Mouse (Mus musculus) midbrain, embryonic 12.5 days (tissue): Measurements from ENCODE around the gene Unc93a. TPM values are rescaled to one million over a fixed set of nuclear protein-coding genes. Genes with fewer than 3 reads are reported as not detected.
A peak's percentile ranks its signal among the peaks of the same experiment; 100 is the strongest.
"Not testable (repeated sequence)": the region's sequence is repeated elsewhere in the genome, so short reads cannot be mapped to it uniquely, and the experiment has no call there.

Experiments
- ATAC-seq: fragments of 200-750 bp; cut with Nextera tagmentation; 2 replicates; pipeline ENCODE4 v1.8.0; 2017; ENCODE audit warnings: low read depth, moderate TSS enrichment, moderate library complexity; ENCODE audit not compliant: low FRiP score
- H3K27ac ChIP-seq: fragments of 300-500 bp; sonication (generic); replicated peaks from 2 replicates; pipeline ENCODE4 v1.5.1; 2016; ENCODE audit warnings: mild to moderate bottlenecking
- H3K27me3 ChIP-seq: fragments of 300-500 bp; sonication (generic); 2 replicates; pipeline ENCODE4 v1.6.1; 2016; ENCODE audit warnings: mild to moderate bottlenecking
- H3K36me3 ChIP-seq: fragments of 300-500 bp; sonication (generic); 2 replicates; pipeline ENCODE4 v1.6.1; 2016
- H3K4me1 ChIP-seq: fragments of 300-500 bp; sonication (generic); 2 replicates; pipeline ENCODE4 v1.6.1; 2016
- H3K4me2 ChIP-seq: fragments of 300-500 bp; sonication (generic); replicated peaks from 2 replicates; pipeline ENCODE4 v1.6.1; 2016; ENCODE audit warnings: mild to moderate bottlenecking, moderate library complexity
- H3K4me3 ChIP-seq: fragments of 300-500 bp; sonication (generic); 2 replicates; pipeline ENCODE4 v1.5.1; 2016; ENCODE audit warnings: mild to moderate bottlenecking
- H3K9ac ChIP-seq: fragments of 300-500 bp; sonication (generic); replicated peaks from 2 replicates; pipeline ENCODE4 v1.6.1; 2016; ENCODE audit warnings: mild to moderate bottlenecking, moderate library complexity
- H3K9me3 ChIP-seq: fragments of 300-500 bp; sonication (generic); 2 replicates; pipeline ENCODE4 v1.6.1; 2016; ENCODE audit warnings: mild to moderate bottlenecking
- WGBS: fragments of 180-500 bp; shearing (Covaris S2); methylation state at CpG from one replicate; pipeline ENCODE4 v1.1.7; 2016; 5-methylcytosine and 5-hydroxymethylcytosine counted together
- polyA plus RNA-seq: library from polyadenylated mRNA; unstranded; fragments of >200 nt; fragmentation: Nextera tagmentation; extraction: Ambion mirVana; gene quantifications from 2 replicates; pipeline ENCODE4 v1.2.1, GENCODE M21; 2016

The Unc93a gene
- polyA plus RNA-seq, 1 experiment from 2014 or later: not detected

DNA sequence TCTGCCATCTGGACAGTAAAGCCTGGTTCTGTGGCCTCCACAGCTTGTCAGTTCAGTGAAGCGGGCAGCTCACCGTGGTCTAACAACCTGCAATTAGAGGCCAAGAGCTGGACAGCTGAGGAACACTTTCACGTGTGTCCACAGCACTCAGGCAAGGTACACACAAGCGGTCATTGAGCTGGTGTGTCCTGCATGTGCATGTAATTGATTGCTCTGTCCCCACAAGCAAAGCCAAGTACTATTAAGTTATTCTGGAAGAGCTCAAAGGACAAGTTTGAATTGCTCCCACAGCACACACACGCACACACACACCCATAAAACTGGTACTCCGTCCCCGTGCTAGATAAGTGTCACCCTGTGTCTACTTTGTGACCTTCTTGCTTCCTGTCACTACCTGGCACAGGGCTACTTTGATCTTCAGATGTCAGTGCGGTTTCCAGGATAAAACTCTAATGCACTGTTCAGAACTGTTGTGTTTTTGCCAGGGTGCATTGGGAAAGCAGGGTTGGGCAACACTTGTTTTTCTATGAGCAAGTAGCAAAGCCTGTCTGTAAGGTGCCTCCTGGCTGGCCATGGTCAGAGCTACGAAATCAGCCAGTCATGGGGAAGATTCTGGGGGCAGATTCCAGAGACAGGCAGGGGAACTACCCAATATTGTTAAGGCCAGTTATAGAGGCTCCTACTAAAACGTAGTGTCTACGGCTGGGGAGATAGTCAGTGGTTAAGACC, 1.7 kb downstream of the Unc93a start:
- not testable (repeated sequence) for ATAC-seq, H3K9me3 ChIP-seq, H3K4me1 ChIP-seq, H3K27me3 ChIP-seq, H3K4me2 ChIP-seq, H3K4me3 ChIP-seq, H3K9ac ChIP-seq, H3K27ac ChIP-seq, H3K36me3 ChIP-seq
- 81% methylated on average over 9 of the region's 11 CpGs for WGBS

DNA sequence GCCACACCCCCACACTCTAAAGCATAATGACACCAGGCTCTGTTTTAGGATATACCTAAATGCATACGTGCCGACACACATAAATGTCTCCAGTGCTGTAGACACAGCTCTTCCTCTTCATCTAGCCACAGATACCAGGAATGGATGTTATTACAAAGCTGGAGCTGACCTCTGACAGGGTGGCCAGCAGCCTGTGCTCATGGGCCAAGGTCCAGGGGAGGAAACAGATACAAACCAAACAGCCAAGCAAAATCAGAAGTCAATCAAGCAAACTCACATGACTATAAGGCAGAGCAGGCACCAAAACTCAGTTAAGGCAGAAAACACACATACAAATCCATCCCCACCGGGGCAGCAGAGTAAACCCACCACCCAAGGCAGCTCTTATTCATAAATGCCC, 2.3 kb downstream of the Unc93a start:
- ATAC-seq, H3K9ac ChIP-seq, H3K4me3 ChIP-seq, H3K4me2 ChIP-seq, H3K27ac ChIP-seq, H3K4me1 ChIP-seq, H3K36me3 ChIP-seq, H3K9me3 ChIP-seq, H3K27me3 ChIP-seq: not testable (repeated sequence)
- no CpG with 5 or more reads among the region's 3 CpGs for WGBS

- not testable (repeated sequence) for ATAC-seq, H3K36me3 ChIP-seq, H3K27ac ChIP-seq, H3K4me1 ChIP-seq, H3K9ac ChIP-seq, H3K27me3 ChIP-seq, H3K9me3 ChIP-seq, H3K4me2 ChIP-seq, H3K4me3 ChIP-seq
- 44% methylated on average over 2 of the region's 3 CpGs for WGBS
Measured at GRCm38 (mm10) chr17:13124241-13124640, 7.4 kb downstream of the Unc93a start.

DNA sequence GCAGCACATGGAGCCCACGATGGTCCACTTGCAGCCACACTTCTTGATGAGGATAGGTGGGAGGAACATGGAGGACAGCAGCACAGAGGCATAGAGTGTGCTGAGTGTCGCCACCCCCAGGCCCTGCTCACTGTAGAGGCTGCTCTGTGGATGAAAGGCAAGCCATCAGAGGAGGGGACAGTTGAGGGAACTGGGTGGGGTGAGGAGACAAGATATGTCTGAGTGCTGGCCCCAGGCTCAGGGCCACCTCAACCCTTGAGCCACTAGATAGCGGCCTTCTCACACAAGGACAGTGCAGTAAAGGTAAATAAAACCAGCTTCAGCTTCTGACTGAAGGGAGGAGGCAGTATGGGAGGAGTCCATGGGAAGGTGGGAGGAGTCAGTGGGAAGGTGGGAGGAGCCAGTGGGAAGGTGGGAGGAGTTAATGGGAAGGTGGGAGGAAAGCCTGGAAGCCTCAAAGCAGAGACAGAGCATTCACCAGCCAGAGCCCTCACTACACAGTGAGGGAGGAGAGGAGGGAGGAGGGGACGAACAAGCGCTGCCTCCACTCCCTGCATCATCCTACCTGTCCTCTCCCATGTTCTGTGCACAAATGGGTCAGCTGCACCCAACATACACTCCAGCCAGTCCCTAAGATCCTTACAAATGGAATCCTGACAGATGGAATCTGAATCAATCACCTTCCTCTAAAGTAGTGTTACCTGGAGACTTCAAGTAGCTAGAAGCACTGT, 8.1 kb downstream of the Unc93a start:
- not testable (repeated sequence) for H3K9ac ChIP-seq, H3K4me2 ChIP-seq, H3K9me3 ChIP-seq, H3K36me3 ChIP-seq, H3K27me3 ChIP-seq, H3K4me3 ChIP-seq, H3K4me1 ChIP-seq, H3K27ac ChIP-seq
- 0 out of 2 replicates have a peak, but pooled peaks have one; percentile 32 for ATAC-seq
- 79% methylated on average over 2 of the region's 5 CpGs for WGBS

DNA sequence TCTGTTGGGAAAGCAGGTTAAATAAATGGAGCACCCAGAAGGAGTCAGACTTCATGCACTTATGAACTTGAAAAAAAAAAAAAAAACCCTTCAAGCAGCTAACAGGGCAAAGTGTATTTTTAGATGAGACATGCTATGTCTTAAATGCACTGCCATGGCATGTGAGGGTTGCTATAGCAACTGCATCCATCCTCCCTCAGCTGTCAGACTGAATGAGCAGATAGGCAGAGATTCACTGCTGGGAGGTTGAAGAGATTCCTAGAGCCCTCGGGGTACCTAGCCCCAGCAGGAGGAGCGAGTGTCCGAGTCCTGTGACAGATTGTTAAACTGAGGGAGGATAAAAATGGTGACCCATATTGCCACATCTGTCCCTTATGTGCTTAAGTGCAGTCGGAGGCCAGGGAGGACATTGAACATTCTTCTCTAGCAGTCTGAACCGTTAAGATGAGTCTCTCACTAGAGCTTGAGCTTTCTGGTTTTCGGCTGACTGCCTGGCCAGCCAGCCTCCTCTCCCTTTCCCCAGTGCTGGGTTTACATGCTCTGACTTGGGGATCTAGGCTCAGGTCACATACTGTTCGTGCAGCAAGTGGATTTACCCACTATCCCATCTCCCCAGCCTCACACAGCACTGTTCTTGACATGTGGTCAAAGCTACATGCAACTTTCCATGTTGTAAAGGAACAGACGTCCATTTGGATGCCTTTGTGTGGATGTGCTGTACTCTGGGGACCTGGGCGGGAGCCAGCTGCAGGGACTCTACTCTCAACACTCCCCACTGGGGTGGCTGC, 18.9 kb downstream of the Unc93a start:
- not testable (repeated sequence) for H3K9ac ChIP-seq

DNA sequence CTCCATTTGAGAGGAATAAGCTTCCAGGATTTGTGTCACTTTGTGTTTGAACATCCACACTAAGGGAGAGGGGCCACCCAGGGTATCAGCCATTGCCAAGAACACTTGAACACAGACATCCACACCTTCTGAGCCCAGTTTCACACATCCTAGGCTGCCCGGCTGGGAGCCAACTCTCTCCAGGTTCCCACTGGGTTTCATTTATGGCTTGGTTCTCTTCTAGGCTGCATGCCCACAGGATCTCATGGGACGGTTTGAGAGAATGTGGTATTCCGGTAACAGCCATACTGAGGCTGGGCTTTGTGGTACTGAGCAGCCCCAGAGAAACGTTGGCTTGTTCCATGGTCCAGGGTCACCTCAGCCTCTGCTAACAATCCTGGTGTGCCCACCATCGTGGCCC, 25.0 kb downstream of the Unc93a start:
- H3K27ac ChIP-seq, H3K9ac ChIP-seq, H3K36me3 ChIP-seq, H3K27me3 ChIP-seq, H3K4me1 ChIP-seq, H3K4me2 ChIP-seq, H3K4me3 ChIP-seq, ATAC-seq, H3K9me3 ChIP-seq: not testable (repeated sequence)
- 83% methylated on average over 5 of the region's 5 CpGs for WGBS

More for the DNA sequence above, 18.9 kb downstream of the Unc93a start:
- peak; percentile 39; the same call in 1 of the 2 replicates for ATAC-seq
- not testable (repeated sequence) for H3K27ac ChIP-seq, H3K4me2 ChIP-seq, H3K9me3 ChIP-seq, H3K36me3 ChIP-seq, H3K4me1 ChIP-seq, H3K4me3 ChIP-seq, H3K27me3 ChIP-seq
- WGBS: 66% methylated on average over 3 of the region's 9 CpGs

GRCm38 (mm10) chr17:13092960-13093359, 38.6 kb downstream of the Unc93a start:
- not testable (repeated sequence) for ATAC-seq, H3K9ac ChIP-seq, H3K36me3 ChIP-seq, H3K27me3 ChIP-seq, H3K4me3 ChIP-seq, H3K4me2 ChIP-seq, H3K4me1 ChIP-seq, H3K9me3 ChIP-seq, H3K27ac ChIP-seq
- 100% methylated on average over 3 of the region's 4 CpGs for WGBS

GRCm38 (mm10) chr17:13092100-13092764, 39.4 kb downstream of the Unc93a start:
- WGBS: 52% methylated on average over 7 of the region's 8 CpGs
- not testable (repeated sequence) for H3K9me3 ChIP-seq, H3K27me3 ChIP-seq, H3K4me1 ChIP-seq, H3K27ac ChIP-seq, H3K9ac ChIP-seq, H3K36me3 ChIP-seq, H3K4me2 ChIP-seq, H3K4me3 ChIP-seq
- peak; percentile 56; the same call in 1 of the 2 replicates for ATAC-seq

- H3K9me3 ChIP-seq, H3K4me2 ChIP-seq, H3K27me3 ChIP-seq, H3K9ac ChIP-seq, H3K36me3 ChIP-seq, H3K27ac ChIP-seq, H3K4me3 ChIP-seq, ATAC-seq, H3K4me1 ChIP-seq: not testable (repeated sequence)
- whole genome bisulfite sequencing: no CpG with 5 or more reads among the region's 1 CpGs
Measured at GRCm38 (mm10) chr17:13091510-13091909, 40.1 kb downstream of the Unc93a start.

DNA sequence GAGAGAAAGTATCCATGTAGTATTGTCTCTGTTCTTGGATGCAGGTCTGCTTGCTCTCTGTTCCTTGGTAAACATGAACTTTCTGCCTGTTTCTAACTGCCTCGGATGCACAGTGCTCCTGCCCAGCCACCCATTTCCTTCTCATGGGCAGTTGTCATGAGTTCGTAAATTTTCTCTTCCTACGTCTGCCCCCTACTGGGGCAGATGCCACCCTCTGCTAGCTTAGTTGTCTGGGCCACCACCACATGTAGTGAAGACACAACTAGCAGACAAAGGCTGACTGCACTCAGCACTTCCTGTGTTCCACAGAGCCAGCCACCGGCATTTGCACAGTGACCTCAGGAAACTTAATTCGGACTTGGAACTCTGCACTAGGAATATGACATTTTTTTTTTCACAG, 62.4 kb downstream of the Unc93a start:
- not testable (repeated sequence) for H3K27ac ChIP-seq, H3K4me1 ChIP-seq, ATAC-seq, H3K9ac ChIP-seq, H3K9me3 ChIP-seq, H3K4me2 ChIP-seq, H3K4me3 ChIP-seq, H3K36me3 ChIP-seq, H3K27me3 ChIP-seq
- WGBS: 81% methylated on average over 5 of the region's 5 CpGs

- not testable (repeated sequence) for H3K36me3 ChIP-seq, H3K4me1 ChIP-seq, H3K27me3 ChIP-seq, H3K9me3 ChIP-seq, ATAC-seq, H3K27ac ChIP-seq, H3K4me2 ChIP-seq, H3K4me3 ChIP-seq, H3K9ac ChIP-seq
- WGBS: 82% methylated on average over 1 of the region's 4 CpGs
Measured at GRCm38 (mm10) chr17:13067864-13068385, 63.7 kb downstream of the Unc93a start.
